Mouse (Mus musculus): ENCODE data around the gene Gm11937. TPM values are rescaled to one million over a fixed set of nuclear protein-coding genes. Genes with fewer than 3 reads are reported as not detected.

Gene Gm11937
- not detected for total RNA-seq (2023)

DNA sequence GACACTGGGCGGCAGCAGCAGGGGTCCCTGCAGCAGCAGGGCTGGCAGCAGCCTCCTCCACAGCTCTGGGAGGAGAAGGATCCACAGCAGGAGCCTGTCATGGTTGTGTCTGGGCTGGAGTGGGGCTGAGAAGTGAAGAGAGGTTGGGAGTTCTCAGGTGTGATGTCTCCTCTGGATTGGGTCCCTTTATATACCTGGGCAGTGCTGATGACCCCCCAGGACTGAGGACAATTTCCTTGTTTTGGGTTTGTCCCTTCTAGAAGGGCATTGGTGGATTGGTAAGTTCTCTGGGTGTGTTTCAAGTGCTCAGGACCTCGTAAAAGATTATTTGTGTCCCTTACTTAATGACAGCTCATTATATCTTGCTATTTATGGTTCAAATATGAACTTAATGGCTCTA lies at the start of gene Gm11937:
TSS of gene Gm11937 (minus strand) at position 101 of the 400 bp plus-strand sequence.

DNA sequence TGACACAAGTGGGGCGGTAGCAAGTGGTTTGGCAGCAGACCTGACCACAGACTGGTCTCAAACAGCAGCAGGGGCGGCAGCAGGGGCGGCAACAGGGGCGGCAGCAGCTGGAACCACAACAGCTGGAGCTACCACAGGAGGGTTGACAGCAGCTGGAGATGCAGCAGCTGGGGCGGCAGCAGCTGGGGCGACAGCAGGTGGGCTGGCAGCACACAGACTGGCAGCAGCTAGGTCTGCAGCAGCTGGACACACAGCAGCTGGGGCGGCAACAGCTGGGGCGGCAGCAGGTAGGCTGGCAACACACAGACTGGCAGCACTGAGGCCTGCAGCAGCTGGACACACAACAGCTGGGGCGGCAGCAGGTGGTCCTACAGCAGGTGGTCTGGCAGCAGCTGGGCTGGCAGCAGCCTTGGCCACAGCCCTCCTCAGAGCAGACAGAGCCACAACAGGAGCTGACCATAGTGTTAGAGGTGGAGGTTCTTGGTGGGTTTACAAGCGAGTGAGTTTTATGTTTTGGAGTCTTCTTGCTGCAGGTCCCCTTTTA lies 48.5 kb upstream of the Gm11937 start, which contains the start of gene Gm11563:
TSS of gene Gm11563 (minus strand) at position 494 of the 544 bp plus-strand sequence.

GRCm38 (mm10) chr11:99650136-99650535 lies 40.1 kb upstream of the Gm11937 start, which contains the start of gene Gm11555:
Gene Gm11555, minus strand, starts transcription at chr11:99650236.

DNA sequence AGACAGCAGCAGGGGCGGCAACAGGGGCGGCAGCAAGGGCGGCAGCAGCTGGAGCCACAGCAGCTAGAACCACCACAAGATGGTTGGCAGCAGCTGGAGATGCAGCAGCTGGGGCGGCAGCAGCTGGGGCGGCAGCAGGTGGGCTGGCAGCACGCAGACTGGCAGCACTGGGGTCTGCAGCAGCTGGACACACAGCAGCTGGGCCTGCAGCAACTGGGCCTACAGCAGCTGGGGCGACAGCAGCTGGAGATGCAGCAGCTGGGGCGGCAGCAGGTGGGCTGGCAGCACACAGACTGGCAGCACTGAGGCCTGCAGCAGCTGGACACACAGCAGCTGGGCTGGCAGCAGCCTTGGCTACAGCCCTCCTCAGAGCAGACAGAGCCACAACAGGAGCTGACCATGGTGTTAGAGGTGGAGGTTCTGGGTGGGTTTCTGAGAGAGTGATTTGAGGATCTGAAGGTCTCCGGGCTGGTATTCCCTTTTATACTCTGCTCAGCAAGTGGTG lies 33.7 kb upstream of the Gm11937 start, which contains the start of gene Krtap4-7:
TSS of gene Krtap4-7 (minus strand) at position 455 of the 505 bp plus-strand sequence.

DNA sequence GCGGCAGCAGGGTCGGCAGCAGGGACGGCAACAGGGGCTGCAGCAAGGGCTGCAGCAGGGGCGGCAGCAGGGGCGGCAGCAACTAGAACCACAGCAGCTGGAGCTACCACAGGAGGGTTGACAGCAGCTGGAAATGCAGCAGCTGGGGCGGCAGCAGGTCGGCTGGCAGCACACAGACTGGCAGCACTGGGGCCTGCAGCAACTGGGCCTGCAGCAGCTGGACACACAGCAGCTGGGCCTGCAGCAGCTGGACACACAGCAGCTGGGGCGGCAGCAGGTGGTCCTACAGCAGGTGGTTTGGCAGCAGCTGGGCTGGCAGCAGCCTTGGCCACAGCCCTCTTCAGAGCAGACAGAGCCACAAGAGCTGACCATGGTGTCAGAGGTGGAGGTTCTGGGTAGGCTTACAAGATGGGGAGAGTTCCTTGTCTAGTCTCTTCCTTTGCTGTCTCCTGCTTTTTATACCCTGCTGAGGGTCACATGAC lies 24.7 kb upstream of the Gm11937 start, which contains the start of gene Krtap4-2:
TSS of gene Krtap4-2 (minus strand) at position 432 of the 482 bp plus-strand sequence.

DNA sequence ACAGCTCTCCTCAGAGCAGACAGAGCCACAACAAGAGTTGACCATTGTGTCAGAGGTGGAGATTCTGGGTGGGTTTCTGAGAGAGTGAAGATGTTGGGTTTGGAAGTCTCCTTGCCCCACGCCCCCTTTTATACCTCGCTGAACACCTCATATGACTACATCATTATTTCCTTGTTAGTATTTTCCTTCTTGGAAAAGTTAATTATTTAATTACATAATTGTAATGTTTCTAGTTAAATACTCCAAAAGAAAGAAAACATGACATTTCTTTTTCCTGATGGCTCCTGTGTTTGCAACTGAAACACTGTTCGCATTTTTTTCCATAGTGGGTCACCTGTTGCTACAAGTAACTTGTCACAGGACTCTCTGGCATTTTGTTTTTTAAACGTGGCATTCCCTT lies 18.1 kb upstream of the Gm11937 start, which contains the start of gene Krtap4-1:
TSS of gene Krtap4-1 (minus strand) at position 101 of the 400 bp plus-strand sequence.

DNA sequence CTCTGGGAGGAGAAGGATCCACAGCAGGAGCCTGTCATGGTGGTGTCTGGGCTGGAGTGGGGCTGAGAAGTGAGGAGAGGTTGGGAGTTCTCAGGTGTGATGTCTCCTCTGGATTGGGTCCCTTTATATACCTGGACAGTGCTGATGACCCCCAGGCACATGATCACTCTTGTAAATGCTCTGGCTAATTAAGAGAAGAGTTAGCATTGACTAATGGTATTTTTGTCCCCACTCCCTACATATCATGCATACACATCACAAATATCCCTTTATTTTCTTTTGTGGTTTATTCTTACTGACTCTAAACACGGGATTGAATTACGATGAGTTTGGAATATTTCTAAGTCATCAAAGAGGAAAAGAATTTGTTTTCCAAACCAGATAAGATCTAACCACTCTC lies 10.3 kb upstream of the Gm11937 start, which contains the start of gene Gm11562:
TSS of gene Gm11562 (minus strand) at position 101 of the 400 bp plus-strand sequence.

GRCm38 (mm10) chr11:99614796-99615363 lies 4.9 kb upstream of the Gm11937 start, which contains the start of gene Krtap2-4:
Gene Krtap2-4, minus strand, starts transcription at chr11:99614846.

GRCm38 (mm10) chr11:99603208-99603607 lies 6.8 kb downstream of the Gm11937 start, which contains the start of gene Gm11938:
Gene Gm11938, minus strand, starts transcription at chr11:99603308.

DNA sequence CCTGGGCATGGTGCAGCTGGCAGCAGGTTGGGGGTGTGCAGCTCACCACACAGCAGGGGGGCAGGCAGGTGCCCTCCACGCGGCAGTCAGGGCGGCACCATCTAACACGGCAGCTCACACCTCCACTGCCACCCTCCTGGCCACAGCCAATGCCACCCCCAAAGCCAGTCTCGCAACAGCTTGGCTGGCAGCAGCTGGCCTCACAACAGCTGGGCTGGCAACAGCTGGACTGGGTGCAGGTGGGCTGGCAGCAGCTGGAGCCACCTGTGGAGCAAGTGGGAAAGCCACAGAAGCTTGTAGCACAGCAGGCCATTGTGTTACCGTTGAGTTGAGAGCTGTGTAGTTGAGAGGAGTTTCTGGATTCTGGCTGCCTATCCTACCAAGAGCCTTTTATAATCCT lies 12.2 kb downstream of the Gm11937 start, which contains the start of gene Krtap9-3:
TSS of gene Krtap9-3 (minus strand) at position 364 of the 400 bp plus-strand sequence.

GRCm38 (mm10) chr11:99590981-99591380 lies 19.0 kb downstream of the Gm11937 start, which contains the start of gene Krtap1-3:
Gene Krtap1-3, minus strand, starts transcription at chr11:99591339.

GRCm38 (mm10) chr11:99583245-99583704 lies 26.7 kb downstream of the Gm11937 start, which contains the start of gene Krtap1-4:
Gene Krtap1-4, minus strand, starts transcription at chr11:99583654.

DNA sequence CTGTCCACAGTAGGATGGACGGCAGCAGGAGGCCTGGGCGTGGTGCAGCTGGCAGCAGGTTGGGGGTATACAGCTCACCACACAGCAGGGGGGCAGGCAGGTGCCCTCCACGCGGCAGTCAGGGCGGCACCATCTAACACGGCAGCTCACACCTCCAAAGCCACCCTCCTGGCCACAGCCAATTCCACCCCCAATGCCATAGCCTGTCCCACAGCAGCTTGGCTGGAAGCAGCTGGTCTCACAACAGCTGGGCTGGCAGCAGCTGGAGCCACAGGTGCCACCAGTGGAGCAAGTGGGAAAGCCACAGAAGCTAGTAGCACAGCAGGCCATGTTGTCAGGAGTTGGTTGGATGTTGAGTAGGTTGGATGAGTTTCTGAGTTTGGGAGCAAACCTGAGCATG lies 29.4 kb downstream of the Gm11937 start, which contains the start of gene Krtap1-5:
TSS of gene Krtap1-5 (minus strand) at position 381 of the 400 bp plus-strand sequence.

DNA sequence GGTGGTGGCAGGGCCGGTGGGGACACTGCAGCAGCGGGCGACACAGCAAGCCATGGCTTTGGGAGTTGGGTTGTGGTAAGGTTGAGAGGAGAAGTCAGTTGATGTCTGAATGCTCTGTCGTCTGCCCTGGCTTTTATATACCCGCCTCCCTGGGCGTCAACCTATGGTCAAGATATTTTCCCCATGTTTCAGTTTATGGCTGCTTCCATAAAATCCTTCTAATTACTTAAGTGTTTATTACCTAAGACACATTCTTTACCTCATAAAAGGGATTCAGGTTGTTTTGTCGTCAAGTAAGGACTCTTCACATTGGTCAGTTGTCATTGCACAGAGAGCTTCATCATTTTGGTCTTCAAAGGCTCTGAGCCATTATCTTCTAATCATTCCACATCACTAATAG lies 43.5 kb downstream of the Gm11937 start, which contains the start of gene Krtap3-1:
TSS of gene Krtap3-1 (minus strand) at position 101 of the 400 bp plus-strand sequence.

Other genes with a start within 250 kb of the Gm11937 start
- gene Krt28, start 235.3 kb downstream of the Gm11937 start, total RNA-seq (2023), result not detected
- 1 to 10 TPM; 4.7 to 5.7 TPM for gene Krt10, start 220.8 kb downstream of the Gm11937 start, total RNA-seq (2023)
- not detected for gene Krt12, start 187.9 kb downstream of the Gm11937 start, total RNA-seq (2023)
- gene Krt20, start 172.0 kb downstream of the Gm11937 start, total RNA-seq (2023), result not detected
- gene Krt23, start 117.1 kb downstream of the Gm11937 start, total RNA-seq (2023), result not detected
- gene Krt39, start 88.9 kb downstream of the Gm11937 start, total RNA-seq (2023), result not detected
- not detected for gene Krt40, start 67.0 kb downstream of the Gm11937 start, total RNA-seq (2023)
- not detected for gene Krtap3-3, start 59.3 kb downstream of the Gm11937 start, total RNA-seq (2023)
- gene Krtap3-2, start 53.3 kb downstream of the Gm11937 start, total RNA-seq (2023), result not detected
- gene Gm11939, start 50.7 kb downstream of the Gm11937 start, total RNA-seq (2023), result not detected
- not detected for gene Krtap3-1, start 43.6 kb downstream of the Gm11937 start, total RNA-seq (2023)
- gene Krtap1-5, start 29.2 kb downstream of the Gm11937 start, total RNA-seq (2023), result not detected
- not detected for gene Krtap1-4, start 26.5 kb downstream of the Gm11937 start, total RNA-seq (2023)
- gene Krtap1-3, start 18.9 kb downstream of the Gm11937 start, total RNA-seq (2023), result not detected
- gene Krtap9-3, start 12.1 kb downstream of the Gm11937 start, total RNA-seq (2023), result not detected
- not detected for gene Gm11938, start 6.9 kb downstream of the Gm11937 start, total RNA-seq (2023)
- not detected for gene Krtap2-4, start 4.7 kb upstream of the Gm11937 start, total RNA-seq (2023)
- not detected for gene Gm11562, start 10.2 kb upstream of the Gm11937 start, total RNA-seq (2023)
- gene Krtap4-1, start 18.0 kb upstream of the Gm11937 start, total RNA-seq (2023), result not detected
- not detected for gene Krtap4-2, start 24.9 kb upstream of the Gm11937 start, total RNA-seq (2023)
- not detected for gene Krtap4-7, start 33.9 kb upstream of the Gm11937 start, total RNA-seq (2023)
- gene Gm11555, start 40.0 kb upstream of the Gm11937 start, total RNA-seq (2023), result not detected
- not detected for gene Gm11563, start 48.8 kb upstream of the Gm11937 start, total RNA-seq (2023)
- not detected for gene Krtap4-6, start 55.8 kb upstream of the Gm11937 start, total RNA-seq (2023)
- not detected for gene Gm14190, start 80.6 kb upstream of the Gm11937 start, total RNA-seq (2023)
- not detected for gene Gm14180, start 124.1 kb upstream of the Gm11937 start, total RNA-seq (2023)
- gene Gm11595, start 162.7 kb upstream of the Gm11937 start, total RNA-seq (2023), result not detected
- gene Krtap4-8, start 170.5 kb upstream of the Gm11937 start, total RNA-seq (2023), result not detected
- gene Krtap4-9, start 175.0 kb upstream of the Gm11937 start, total RNA-seq (2023), result not detected
- not detected for gene Gm11596, start 183.3 kb upstream of the Gm11937 start, total RNA-seq (2023)
- gene Gm11569, start 188.7 kb upstream of the Gm11937 start, total RNA-seq (2023), result not detected
- gene Gm11554, start 194.3 kb upstream of the Gm11937 start, total RNA-seq (2023), result not detected
- not detected for gene Krtap4-13, start 199.7 kb upstream of the Gm11937 start, total RNA-seq (2023)
- not detected for gene Gm11564, start 205.5 kb upstream of the Gm11937 start, total RNA-seq (2023)
- not detected for gene 2300003K06Rik, start 227.9 kb upstream of the Gm11937 start, total RNA-seq (2023)
- gene Krtap4-16, start 241.4 kb upstream of the Gm11937 start, total RNA-seq (2023), result not detected
- not detected for gene Gm11568, start 247.7 kb upstream of the Gm11937 start, total RNA-seq (2023)

Measured in T-cell, adult 66 days (primary cell).